Mouse (Mus musculus) megakaryocyte, adult 5-6 weeks (primary cell): ENCODE measurements around the gene Il17rb. TPM values are rescaled to one million over a fixed set of nuclear protein-coding genes. Genes with fewer than 3 reads are reported as not detected.
A peak's percentile ranks its signal among the peaks of the same experiment; 100 is the strongest.

Source experiments
- ATAC-seq: 2 replicates; pipeline ENCODE4 v1.8.0; 2016; ENCODE audit warnings: mild to moderate bottlenecking, inconsistent platforms; ENCODE audit not compliant: poor library complexity, severe bottlenecking
- total RNA-seq, 2 experiments: library from RNA; stranded (forward) in 1 of 2; stranded (reverse) in 1 of 2; fragments of 153-499, 151-499 nt in 1 of 2; fragments of 221-1000, 200-1000 nt in 1 of 2; gene quantifications; 2 replicates each; pipeline versions ENCODE4 v1.2.3 to v1.2.4; 2015 to 2017

Il17rb gene
- total RNA-seq, 2 experiments from 2014 or later: 2.2 to 2.3 TPM

DNA sequence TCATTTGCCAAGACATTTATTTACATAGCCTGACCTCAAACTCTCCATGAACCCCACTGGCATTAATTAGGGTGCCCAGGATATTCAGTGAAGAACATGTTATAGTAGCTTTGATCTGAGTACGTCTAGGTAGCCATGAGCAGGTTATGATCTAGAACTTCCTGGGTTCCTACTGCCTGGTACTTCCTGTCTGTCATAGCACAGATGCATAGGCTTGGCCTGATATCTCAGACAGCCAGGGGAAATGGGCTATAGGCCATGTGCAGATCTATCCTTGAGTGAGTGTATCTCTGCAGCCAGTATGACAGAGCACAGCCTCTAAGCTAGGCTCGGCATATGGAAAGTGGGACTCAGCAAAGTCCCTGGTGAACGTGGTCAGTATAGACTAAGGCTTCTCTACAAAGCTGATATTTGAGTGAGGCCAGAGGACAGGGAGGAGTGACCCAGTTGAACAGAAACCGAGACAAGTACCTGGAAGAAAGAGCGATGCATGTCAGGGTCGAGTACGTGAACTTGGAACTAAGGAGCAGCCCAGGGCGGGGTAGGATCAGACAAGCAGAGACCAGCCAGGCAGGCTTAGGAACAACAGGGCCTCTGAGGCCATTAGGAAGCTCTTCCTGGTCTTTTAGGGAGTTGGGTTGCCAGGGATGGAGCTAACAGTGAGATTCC is 9.2 kb upstream of the Il17rb start:
- ATAC-seq: no peak

DNA sequence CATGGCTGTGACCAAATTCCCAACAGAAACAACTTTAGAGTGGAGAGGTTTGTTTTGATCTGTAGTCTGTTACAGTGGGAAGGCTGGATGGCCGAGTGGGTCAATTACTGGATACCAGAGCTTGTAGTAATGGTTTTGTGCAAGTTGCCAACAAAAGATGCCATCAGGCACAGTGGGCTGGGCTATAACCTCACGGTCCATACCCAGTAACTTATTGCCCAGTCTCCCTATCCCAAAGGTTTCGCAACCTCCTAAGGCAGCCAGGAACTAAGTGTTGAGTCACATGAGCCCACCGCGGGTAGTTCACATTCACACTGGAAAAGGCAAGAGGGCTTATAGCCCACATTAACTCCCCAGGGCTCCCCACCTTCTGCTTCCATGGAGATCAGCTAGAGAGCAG is 8.0 kb upstream of the Il17rb start:
- no peak for ATAC-seq

DNA sequence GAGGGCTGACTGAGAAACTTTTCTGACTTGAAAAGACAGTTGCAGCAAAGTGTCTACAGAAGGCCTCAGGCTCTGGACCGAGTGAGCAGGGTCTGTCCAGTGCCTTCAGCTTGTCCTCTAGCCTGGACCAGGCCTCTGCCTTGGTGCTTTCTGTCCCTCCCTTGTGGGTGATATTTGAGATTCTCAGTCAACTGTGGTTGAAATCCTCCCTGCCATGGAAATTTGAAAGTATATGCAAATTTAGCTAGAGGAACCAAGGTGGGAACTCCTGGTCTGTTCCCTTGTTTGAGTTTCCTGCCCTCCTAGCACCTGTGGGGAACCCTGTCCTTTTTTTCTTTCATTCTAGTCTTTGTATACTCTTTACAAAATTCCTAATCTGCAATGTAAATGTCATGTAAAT is 6.3 kb upstream of the Il17rb start:
- no peak for ATAC-seq

DNA sequence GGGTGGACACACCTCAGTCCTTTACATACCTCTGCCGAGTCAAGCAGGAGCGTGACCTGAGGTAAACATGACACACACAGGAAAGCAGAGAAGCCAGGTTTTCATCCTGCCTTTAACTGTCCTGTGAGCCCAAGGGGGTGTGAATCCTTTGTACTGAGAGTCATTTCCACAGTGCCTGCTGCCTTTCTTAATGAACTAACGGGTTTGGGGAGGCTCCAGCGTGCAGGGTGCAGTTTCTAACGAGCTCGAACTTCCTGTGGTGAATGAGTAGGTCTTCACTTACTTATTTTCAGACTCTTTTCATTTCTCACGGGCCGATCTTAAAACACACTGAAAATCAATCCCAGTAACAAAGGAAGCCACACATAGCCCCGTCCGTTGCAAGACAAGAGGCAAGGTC is 5.8 kb upstream of the Il17rb start:
- peak; percentile 34 for ATAC-seq

DNA sequence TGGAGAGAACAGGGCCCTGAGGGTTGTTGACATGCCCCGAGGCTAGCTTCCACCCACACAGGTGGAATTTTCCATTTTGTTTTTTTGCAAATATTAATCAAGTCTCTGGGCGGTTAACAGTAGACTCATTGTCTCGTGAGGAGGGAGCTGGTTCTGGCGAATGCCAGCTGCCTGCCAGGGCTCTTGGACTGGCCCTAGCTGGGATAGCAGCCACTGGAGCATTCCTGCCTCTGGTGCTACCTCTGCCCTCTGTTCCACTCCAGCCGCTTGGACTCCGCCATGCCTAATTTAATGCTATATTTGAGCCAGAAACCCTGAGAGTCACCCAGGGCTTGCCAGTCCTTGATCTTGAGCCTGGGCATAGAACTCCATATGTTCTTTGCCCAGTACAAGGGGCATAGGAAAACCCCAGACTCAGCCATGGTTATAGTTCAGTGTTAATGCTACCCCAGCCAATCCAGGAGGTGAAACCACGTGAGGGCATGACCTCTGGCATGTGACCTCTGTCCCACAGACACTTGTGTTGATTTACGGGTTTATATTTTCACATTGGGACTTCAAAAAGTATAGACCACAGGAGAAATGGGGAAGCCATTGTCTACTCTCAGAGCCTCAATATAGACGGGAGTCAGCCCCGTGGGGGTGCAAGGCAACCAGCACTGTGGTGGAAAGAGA is 3.3 kb upstream of the Il17rb start:
- ATAC-seq: no peak

DNA sequence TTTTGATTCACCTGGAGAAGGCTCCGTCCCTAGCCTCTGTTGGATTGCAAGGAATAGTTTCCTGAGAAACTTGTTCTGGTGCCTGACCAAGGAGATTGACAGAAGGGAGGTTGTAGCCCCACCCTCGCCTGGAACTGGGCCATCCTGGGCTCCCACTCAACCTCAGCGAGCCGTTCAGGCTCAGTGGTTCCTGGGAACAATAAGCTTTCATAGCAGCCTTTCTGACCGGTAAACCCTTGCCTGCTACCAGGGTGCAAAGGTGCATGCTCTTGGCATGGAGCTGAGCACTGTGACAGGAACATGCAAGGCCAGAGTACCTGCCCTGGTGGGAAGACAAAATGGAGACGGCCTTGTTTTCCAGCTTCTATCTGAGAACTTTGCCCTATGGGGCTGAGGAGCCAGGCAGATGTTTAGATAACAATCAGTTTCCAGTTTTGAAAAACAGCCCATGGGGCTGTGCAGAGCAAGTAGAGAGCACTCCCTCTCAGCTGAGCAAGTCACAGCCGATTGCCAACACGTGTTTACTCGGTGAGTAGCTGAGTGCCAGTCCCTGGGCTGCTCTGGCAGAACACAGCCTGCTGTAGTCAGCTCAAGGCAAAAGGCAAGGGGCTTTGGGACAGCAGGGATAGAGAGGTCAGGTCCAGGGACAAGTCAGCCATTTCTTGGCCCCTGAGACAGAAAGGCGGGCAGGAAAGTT is 1.3 kb upstream of the Il17rb start:
- ATAC-seq: no peak

DNA sequence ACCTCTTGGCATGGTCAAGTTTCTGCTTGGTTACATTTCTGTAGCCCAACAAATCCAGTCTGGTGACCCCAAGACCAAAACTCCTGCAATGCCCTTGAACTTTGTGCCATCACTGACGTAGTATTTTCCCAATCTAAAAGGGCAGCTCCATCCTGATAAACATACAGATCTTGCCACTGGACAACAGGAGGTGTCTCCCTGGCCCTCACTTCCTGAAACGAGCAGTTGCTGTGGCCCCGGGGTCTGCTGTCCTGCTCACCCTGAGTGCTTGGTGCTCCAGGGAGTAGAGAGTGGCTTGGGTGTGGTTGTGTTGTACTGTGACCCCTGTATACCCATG is 9.3 kb downstream of the Il17rb start:
- ATAC-seq: no peak

DNA sequence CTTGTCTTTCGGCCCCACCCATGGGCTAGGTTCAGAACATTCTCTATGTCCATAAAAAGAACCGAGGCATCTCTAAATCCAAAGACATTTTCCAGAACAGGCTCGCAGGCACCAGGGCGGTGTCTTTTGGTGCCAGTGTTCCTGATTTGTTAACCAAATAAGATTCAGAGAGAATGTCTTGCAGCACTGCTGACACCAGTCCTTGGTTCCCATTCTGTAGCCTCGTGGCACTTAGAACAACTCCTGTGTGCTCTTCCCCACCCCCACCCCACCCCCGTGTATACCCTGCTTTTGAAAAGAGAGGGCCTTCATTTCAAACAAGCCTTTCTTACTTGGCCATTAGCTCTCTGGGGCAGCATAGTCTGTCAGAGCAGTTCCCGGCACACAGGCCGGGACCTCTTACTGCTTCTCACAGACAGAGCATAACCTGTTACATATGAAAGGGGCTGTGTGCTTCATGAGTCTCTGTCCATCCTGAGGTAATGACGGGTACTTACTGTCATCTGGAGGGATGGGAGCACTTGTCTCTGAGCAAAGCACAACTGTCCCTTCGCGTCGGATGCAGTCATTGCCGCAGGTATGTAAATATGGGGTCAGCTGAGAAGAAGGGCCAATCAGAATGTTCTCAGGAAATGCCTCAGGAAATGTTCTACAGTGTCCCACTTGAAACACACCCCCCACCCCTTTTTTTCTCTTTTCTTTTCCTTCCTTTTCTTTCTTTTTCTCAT is 9.8 kb downstream of the Il17rb start:
- ATAC-seq: no peak

DNA sequence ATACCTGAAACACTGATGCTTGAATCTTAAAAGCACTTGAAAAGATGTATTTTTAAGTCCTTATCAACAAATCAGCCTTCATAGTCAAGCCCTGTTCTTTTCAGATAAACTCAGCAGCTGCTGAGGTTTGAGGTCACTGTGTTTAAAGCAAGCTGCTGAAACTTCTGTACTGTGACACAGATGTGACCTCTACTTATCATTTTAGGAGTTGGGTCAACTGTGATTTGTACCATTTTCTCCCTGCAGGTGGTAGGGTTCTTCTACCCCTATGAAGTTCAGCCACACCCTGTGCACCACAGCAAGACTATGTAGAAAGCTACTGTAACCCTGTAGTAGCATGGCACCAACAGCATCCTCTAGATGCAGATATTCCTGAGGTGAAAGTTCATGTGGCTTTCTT is 11.4 kb downstream of the Il17rb start:
- no peak for ATAC-seq

DNA sequence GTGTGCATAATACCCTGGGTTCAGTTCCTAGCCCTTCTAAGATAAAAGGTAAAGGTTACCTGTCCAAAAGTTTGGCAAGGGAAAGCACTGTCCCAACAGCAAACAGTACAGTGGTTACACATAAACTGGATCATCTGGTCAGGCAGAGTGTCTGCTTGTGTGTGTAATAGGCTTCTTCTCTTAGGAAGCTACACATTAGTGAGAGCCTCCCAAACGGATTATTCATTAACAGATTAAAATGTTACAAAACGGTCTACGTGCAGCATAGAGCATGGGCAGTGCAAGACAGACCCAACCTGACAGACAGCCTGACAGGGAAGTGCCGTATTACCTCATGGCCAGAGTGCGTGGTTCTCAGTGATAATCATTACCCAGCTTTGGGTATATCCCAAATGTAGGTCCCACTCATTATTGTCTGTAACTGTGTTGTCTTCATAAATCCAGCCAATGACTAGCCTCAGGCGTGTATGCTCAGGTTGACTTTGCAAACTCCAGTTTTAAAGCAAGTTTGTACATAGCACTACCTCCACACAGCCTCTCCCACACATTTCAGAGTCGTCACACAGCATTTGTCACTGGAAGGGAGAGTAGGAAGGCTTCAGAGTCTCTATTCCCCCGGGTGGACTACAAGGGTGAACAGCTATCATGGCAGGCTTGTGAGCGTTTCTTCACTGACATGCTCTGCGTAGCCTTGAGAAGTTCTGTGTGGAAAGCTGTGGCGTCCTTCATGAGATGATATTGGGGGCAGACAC is 12.5 kb downstream of the Il17rb start:
- ATAC-seq: no peak

DNA sequence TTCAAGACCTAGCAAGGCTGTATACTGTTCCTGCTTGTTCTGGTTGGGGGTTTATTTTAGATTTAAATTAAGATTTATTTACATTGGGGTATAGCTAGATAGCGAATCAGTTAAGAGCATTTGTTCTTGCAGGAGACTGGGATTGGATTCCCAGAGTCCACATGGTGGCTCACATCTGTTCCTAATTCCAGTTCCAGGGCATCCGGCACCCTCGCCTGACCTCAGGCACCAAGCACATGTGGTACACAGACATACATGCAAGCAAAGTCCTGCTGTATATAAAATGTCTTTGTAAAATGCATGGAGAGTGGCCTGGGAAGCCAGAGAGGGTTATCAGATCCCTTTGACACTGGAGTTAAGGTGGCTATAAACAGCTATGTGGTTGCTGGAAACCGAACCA is 13.7 kb downstream of the Il17rb start:
- no peak for ATAC-seq

DNA sequence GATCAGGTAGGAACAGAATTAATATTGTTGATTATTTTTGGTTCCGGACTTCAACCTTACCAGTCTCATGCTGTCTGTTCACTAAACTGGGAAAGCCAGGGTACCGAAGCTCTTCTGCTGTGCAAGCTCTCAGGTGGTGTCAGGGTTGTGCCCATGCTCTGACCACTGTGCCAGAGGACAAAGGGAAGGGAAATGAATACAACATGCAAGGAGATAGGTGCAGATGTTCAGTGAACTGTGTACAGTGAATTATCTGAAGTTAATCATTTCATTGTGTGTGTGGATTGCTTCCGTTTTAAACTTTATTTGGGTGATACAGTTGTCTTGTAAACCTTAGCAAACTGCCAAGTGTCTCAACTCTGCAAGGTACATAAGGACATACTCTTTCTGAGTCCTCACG is 20.4 kb downstream of the Il17rb start:
- no peak for ATAC-seq

DNA sequence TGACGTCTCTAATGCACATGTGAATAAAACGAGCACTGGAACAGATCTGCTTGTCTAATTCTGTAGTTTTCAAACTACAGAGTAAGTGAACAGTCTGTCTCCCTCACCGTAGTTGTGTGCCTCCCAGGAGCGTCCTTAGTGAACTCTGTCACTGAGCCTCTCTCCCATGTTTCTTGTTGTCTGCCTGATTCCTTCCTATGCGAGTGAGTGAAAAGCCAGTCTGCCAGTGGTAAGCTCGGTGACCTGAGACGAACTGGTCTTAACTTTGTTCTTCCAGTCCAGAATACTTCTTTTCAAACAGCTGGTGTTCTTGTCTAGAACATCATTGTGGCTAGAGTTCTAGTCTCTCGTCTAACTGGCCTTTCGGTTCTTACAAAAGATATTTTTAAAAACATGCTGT is 21.0 kb downstream of the Il17rb start:
- ATAC-seq: no peak

DNA sequence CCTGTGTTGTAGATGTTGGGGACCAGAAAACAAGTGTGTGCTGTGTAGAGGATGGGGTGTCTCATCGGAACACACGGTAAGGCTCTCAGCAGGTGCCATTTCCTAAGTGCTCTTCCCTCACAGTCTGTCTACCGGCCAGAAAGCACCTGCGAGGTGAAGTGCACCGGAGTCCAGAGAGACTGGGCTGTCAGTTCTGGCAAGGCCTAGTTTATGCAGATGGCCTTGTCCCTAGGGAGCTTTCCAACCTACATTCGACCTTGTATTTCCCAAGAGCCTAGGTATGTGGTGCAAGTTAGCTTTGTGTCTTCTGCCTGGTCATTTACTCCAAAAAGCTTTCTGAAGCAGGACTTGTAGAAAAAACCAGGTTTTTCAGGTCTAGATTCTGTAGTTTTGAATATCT is 21.4 kb downstream of the Il17rb start:
- no peak for ATAC-seq

DNA sequence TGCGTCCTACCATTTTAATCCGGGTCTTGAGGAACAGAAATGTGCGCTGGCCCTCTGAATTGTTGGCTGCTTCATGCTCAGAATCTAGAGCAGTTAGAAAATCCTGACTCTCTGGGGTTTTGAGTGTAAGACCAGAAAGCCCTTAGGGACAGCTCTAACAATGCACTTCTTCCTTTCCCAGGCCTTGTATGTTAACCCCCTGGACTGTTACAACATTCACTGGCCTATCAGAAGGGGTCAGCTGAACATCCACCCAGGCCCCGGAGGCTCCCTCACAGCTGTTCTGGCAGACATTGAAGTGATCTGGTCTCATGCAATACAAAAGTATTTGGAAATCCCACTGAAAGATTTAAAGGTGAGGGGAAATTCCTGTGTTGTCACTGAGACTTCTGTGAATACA is 22.6 kb downstream of the Il17rb start:
- no peak for ATAC-seq

DNA sequence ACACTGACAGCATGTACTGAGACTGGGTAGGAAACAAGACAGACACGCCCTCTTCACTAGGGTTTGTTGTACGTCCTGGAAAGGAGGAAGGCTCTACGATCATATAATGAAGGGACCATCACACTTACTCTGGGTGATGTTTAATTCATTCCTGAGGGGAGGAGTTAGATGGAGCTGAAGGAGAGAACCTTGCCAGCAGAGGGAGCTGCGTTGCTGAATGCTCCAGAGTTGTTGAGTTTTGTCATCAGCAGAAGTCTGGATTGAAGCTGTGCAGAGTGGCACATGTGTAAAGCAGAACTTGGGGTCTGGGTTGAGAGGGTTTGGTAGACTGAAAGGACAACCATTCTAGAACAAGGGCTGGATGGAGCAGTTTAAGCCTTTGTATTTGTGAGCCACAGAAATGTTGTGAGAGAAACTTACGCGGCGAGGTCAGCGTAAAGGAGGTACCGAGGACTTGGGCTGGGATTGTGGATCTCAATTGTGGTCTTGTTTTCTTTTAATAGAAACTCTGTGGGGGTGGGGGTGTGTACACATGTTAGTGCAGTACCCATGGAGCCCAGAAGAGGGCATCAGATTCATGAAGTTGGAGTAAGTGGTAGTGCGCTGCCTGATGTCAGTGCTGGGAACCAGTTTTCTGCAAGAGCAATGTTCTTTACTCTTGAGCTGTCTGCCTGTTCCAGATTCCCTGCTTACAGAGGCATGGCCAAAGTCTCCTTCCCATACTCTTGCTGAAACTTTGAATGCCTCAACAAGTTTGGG is 28.1 kb downstream of the Il17rb start:
- peak; percentile 56 for ATAC-seq

DNA sequence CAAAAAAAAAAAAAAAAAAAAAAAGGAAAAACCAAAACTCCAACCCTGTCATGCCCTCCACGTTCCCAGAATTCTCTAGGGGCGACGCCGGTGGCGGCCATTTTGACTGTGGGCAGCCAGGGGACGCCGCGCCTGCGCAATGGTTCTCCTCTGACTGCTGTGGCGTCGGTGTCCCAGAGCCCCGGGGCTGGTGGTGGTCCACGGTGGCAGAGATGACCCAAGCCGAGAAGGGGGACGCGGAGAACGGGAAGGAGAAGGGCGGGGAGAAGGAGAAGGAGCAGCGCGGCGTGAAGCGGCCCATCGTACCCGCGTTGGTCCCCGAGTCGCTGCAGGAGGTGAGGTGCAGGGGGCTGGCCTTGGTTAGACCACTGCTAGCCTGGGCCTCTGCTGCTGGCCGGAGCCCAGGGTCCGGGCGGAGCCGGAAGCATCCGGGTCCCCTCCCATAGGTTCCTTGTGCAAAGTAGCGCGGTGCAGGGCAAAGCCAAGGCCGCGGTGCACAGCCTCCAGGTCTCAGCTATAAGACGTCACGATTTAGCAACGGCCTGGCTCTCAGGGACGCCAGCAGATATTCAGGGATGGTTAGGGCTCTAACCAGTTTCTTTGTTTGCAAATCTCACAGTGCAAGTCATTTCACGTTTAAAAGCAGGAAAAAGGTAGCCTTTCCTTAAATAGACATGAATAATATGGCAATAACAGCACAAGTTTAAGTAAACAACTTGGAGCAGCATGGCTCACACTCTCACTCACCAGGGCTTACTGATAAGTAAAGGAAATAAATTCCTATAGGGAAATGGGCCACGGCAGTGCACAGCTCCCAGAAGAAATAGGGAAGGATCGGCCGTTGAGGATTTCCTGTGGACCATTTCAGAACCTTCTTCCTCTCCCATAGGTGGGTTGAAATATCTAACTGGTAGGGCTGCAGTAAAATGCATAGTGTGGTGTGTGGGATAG is 30.2 kb downstream of the Il17rb start, which contains the start of gene Actr8:
Gene Actr8, plus strand, starts transcription at position 84 of the 951 bp plus-strand sequence.
- ATAC-seq: peak; percentile 90

DNA sequence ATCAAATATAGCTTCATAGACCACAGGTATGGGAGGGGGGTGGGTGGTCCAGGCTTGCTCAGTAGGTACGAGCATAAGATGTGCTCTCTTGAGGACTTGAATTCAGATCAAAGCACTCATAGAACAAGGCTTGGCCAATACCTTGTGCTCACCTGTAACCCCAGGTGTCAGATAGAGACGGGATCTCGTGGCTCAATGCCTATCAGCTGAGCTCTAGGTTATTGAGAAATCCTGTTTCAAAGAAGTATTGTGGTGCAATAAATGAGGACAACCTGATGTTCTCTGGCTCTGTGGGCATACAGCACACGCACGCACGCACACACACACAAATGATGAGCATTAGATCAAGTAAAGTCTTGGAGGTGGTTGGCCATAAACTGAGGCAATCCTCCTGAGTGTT is 31.8 kb downstream of the Il17rb start:
- no peak for ATAC-seq

DNA sequence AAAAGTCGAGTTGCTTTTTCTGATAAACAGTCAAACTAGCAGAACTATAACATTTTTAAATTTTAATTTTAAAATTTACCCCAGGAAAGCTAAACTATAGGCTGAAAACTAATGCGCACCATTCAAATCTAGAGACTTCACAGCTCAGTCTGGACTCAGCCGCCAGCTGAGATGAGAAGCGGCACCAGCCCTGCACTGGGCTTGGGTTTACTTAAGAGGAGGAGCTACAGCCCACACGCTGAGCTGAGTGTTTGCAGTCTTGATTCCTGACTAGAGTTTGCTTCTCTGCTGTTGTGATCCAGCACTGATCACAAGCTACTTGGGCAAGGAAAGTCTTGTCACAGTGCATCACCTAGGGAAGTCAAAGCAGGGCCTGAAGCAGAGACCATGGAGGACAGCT is 36.7 kb downstream of the Il17rb start:
- ATAC-seq: no peak
